Mouse (Mus musculus): ENCODE measurements around the gene Gm21834.

Gm21834 gene

DNA sequence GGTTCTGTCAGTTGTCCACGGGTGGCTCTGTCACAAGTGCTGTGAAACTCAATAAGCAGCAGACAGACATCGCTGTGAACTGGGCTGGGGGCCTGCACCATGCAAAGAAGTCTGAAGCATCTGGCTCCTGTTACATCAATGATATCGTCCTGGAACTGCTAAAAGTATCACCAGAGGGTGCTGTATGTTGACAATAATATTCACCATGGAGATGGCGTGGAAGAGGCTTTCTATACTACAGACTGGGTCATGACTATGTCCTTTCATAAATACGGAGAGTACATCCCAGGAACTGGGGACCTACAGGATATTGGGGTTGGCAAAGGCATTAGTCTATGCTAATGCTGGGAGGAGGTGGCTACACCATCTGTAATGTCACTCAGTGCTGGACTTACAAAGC is at the start of gene Gm21834:
Gm21834 (minus strand) TSS at position 101 of the 400 bp plus-strand sequence.
- DNase-seq (ENCODE audit: extremely low read depth, insufficient read length, low spot score), result no peak

DNA sequence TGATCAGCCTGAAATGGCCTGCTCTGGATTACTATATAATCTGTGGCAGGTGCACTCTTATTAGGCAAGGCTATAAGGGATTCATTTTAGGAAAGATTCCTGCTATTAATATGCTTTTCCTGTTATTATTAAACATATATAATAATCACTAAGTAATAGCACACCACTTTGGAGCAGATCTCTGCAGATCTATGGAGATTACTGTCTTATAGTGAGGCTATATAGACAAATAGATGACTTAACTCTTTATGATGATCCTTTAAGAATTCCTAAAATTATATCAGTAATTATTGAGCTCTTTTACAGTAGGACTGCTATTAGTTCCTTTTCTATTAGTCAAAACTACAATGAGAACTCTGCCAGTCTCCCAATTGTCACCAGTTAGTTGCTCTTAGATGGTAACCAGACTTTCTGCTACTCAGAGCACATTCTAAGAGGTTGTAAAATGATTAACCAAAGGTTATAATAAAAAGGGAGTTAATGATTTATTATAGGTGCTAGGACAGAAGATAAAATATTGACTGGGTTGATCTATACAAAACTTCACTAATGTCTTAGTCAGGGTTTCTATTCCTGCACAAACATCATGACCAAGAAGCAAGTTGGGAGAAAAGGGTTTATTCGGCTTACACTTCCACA is 46.3 kb upstream of the Gm21834 start:
- no peak for DNase-seq (ENCODE audit: extremely low read depth, insufficient read length, low spot score)

DNA sequence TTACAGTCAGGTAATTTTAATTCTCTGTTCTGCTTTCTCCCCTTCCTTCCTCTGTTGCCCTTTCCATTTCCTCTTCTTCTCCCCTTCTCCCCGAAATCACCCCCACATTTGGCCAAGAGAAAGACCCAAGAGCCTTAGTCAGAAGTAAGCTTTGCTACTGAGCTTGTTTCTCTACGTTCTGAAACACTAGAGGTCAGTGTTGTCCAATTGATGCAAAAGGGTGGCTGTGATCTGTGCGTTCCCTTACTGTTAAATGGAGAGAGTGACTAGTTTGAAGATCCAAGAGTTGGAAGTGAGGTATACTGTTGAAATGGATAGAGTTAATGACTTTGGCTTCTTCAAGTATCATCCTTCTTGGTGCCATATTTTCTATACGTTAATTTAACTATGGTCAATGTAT is 28.9 kb upstream of the Gm21834 start:
- DNase-seq (ENCODE audit: extremely low read depth, insufficient read length, low spot score), result no peak

DNA sequence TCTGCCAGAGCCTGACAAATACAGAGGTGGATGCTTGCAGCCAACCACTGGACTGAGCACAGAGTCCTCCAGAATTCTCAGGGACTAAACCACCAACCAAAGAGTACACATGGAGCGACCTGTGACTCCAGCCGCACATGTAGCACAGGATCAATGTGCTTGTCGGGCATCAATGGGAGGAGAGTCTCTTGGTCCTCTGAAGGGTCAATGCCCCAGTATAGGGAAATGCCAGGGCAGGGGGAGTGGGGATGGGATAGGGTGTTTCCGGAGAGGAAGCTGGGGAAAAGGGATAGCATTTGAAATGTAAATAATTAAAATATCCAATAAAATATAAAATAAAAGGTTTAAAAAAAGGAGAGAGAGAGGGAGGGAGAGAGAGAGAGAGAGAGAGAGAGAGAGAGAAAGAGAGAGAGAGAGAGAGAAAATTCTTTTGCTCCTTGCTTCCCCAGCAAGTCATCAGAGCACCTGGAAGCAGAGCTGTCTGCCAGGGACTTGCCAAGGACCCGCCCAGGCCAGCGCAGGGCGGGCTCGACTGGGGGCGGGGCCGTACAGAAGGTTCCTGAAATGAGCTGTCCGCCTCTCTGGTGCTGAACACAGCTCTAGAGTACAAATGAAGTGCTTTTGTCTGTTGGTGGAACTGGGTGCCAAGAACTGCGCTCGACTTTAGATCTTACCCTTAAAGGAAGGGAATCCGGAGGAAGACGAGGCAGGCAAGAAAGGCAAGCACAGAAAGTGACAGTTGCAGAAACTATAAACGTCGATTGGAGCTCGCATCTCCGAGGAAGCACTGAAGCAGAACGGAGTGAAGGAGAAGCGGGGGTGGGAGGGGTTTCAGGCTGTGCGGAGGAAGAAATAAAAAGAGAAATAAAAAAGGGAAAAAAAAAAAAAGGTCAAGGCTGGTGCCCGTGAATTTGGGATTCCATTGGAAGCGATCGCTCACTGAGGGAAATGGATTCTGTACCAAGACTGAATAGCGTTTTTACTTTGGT is 26.9 kb upstream of the Gm21834 start, which contains the start of gene Cntnap5c:
Cntnap5c (plus strand) TSS at position 949 of the 989 bp plus-strand sequence.
- peak; percentile 12 for DNase-seq (ENCODE audit: extremely low read depth, insufficient read length, low spot score)

DNA sequence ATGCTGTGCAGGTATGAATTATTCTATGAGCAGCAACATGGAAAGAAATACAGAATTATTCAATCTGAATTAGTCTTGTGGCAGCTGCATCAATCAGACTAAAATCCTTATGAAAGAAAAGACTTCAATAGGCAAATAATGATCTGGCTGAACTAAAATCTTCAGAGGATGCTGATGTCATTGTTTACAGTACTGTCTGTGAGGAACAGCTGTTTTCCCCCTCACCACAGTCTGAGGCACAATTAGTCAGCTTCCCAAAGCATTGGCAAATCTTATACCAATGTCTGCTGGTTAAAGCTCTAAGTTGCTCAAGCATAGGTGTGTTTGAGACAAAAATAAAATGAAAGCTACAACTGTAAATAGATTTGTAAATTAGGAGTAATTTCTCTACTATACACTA is 25.3 kb upstream of the Gm21834 start:
- no peak for DNase-seq (ENCODE audit: extremely low read depth, insufficient read length, low spot score)

DNA sequence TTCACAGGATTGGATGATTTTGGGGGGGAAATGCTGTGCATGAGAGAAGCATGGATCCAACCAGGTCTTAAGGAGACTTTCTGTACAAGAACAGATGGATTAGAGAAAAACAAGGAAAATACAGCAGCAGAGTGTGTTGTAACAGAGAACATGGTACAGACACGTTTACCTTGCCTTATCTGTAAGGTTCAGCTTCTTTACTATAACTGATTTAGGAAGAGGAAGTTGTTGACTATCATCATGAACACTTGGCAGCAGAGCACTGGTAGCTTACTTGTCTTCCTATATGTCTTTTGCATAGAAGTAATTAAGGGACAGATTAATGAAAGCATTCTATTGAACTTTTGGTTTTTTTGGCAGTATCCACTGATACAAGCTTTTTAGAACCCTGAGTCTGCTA is 16.0 kb upstream of the Gm21834 start:
- no peak for DNase-seq (ENCODE audit: extremely low read depth, insufficient read length, low spot score)

DNA sequence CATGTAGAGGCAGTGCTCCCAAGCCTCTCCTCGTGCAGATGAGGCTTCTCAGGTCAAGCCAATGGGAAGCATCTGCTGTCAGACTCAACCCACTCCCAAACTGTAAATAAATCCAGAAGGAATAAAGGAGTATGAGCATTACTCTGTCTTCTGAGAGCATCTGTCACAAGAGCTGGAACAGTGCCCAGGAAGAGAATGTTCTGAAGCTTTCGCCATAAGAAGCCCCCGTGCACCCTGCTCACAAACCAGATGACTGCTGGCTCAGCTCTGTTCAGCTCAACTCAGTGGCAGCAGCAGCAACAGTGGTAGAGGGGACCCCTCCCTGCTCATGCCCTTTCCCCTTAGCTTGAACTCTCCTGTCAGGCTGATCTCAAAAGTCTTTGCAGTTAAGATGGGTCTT is 47.2 kb downstream of the Gm21834 start:
- DNase-seq (ENCODE audit: extremely low read depth, insufficient read length, low spot score), result no peak
